Mouse (Mus musculus): ENCODE data around the gene Calhm3.

Gene Calhm3

GRCm38 (mm10) chr19:47121054-47121453 lies 36.5 kb downstream of the Calhm3 start:
- DNase-seq (ENCODE audit: low read depth, low spot score) = peak; percentile 8

- no peak for DNase-seq (ENCODE audit: low read depth, low spot score)
These were observed 38.9 kb downstream of the Calhm3 start for GRCm38 (mm10) chr19:47118634-47119033.

GRCm38 (mm10) chr19:47104641-47105271 lies 52.8 kb downstream of the Calhm3 start:
- no peak for DNase-seq (ENCODE audit: low read depth, low spot score)

Data from c-Kit-negative CD71-positive TER-119-positive erythroid progenitor cells, embryonic 14.5 days (primary cell).